Mouse (Mus musculus): Measurements from ENCODE around the gene Plod3.

GRCm38 (mm10) chr5:136960053-136960452 lies 26.8 kb upstream of the Plod3 start:
- TF ChIP-seq CTCF (IDR thresholded peaks at IDR 0.05; ENCODE audit: borderline replicate concordance, insufficient read depth, low read depth, low read length) (no peak), POLR2A (IDR thresholded peaks at IDR 0.05; ENCODE audit: borderline replicate concordance, insufficient read depth, low read length) (no peak)
